9 mouse cellular contexts compared by ENCODE assay signal in the genomic region with DNA sequence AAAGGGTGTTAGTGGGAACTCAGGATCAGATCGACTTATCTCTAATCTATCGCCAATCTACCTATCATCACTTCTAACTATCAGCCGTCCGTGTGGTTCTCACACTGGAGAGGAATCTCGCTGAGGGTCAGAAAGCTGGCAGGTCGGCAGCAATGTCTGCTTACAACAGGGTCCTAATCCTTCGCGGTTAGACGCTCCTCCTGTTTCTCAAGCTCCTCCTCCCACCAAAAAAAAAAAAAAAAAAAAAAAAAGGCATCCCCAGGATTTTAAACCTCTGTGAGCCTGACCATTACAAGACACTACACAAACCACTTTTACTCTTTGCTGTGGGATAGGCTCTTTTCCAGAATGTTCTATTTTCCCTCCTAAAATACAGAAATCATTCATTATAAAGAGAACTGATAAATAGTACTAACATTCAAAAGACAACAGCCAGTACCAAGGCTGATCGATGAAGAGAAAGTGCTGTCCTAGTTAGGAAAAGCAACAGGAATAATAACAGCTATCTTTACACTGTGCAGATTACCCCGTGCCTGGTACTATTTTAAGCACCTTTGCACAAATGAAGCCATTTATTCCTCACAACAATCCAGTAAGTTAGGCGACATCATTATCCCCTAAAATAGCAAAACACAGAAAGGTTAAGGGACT. TPM values are rescaled to one million over a fixed set of nuclear protein-coding genes. Genes with fewer than 3 reads are reported as not detected.
DNase-seq lines count a peak whose midpoint lies in the region; ATAC-seq and TF ChIP-seq lines count a peak whose summit lies in the region.
"Had no signal": no experiment of that assay in that cellular context is flagged by ENCODE, and none has a peak within 500 bp of the region (broad histone marks: within the 10 kb centered on the region; RNA-seq: fewer than 3 reads in every experiment).

No protein-coding gene starts in this region.

- H3K9me3 ChIP-seq in lung, embryonic 16.5 days (ENCODE audit: control insufficient read depth, low read length) = no peaks in the 10 kb centered on the region
- no peaks in the 10 kb centered on the region for H3K9me3 ChIP-seq in hindbrain, embryonic 16.5 days (ENCODE audit: control insufficient read depth, low read length)
- H3K9me3 ChIP-seq in midbrain, postnatal 0 days (ENCODE audit: low read length) = no peaks in the 10 kb centered on the region

- peak overlapping the region; percentile 79 for H3K9ac ChIP-seq in lung, embryonic 16.5 days (ENCODE audit: low read length)
- peak overlapping the region; percentile 93 for H3K9ac ChIP-seq in hindbrain, embryonic 16.5 days (ENCODE audit: low read depth, low read length)
- peak overlapping the region; percentile 75 for H3K9ac ChIP-seq in midbrain, postnatal 0 days (replicated peaks; ENCODE audit: low read length, poor library complexity, severe bottlenecking)

- H3K27me3 ChIP-seq in lung, embryonic 16.5 days (ENCODE audit: control insufficient read depth, insufficient read depth, low read depth, low read length) = no peaks in the 10 kb centered on the region
- H3K27me3 ChIP-seq in hindbrain, embryonic 16.5 days (replicated peaks; ENCODE audit: control insufficient read depth, insufficient read depth, low read length) = no peaks in the 10 kb centered on the region
- no peaks in the 10 kb centered on the region for H3K27me3 ChIP-seq in midbrain, postnatal 0 days (ENCODE audit: insufficient read depth, low read length)

- no peak for TF ChIP-seq CTCF in midbrain, postnatal 0 days (IDR thresholded peaks at IDR 0.05)

- H3K4me3 ChIP-seq in lung, embryonic 16.5 days (ENCODE audit: low read length) = peak overlapping the region; percentile 68
- peak overlapping the region; percentile 92 for H3K4me3 ChIP-seq in hindbrain, embryonic 16.5 days (ENCODE audit: low read length)
- peak overlapping the region; percentile 71 for H3K4me3 ChIP-seq in midbrain, postnatal 0 days (ENCODE audit: low read depth, low read length)

- DNase-seq in lung, postnatal 25 days (ENCODE audit: low spot score) = no peak
- peak; percentile 48 for DNase-seq in embryo, embryonic 11 days
- DNase-seq in midbrain, postnatal 0 days (ENCODE audit: low spot score) = peak; percentile 20
- no peak for DNase-seq in thymus, postnatal 4 days
- no peak for DNase-seq in testis, postnatal 10 days (ENCODE audit: low spot score)
- DNase-seq in layer of hippocampus, adult 9-10 months (ENCODE audit: low spot score) = no peak

- peak overlapping the region; percentile 76 for H3K4me2 ChIP-seq in lung, embryonic 16.5 days (ENCODE audit: low read depth, low read length)
- peak overlapping the region; percentile 82 for H3K4me2 ChIP-seq in hindbrain, embryonic 16.5 days (ENCODE audit: low read length)
- H3K4me2 ChIP-seq in midbrain, postnatal 0 days (ENCODE audit: low read depth, low read length, poor library complexity, severe bottlenecking) = peak overlapping the region; percentile 73

- peaks cover 7% of the 10 kb centered on the region for H3K36me3 ChIP-seq in lung, embryonic 16.5 days (ENCODE audit: control insufficient read depth, insufficient read depth, low read length)
- H3K36me3 ChIP-seq in hindbrain, embryonic 16.5 days (ENCODE audit: control insufficient read depth, insufficient read depth, low read length) = no peaks in the 10 kb centered on the region; the same call in 1 of the 2 replicates
- H3K36me3 ChIP-seq in midbrain, postnatal 0 days (ENCODE audit: insufficient read depth, low read length) = no peaks in the 10 kb centered on the region

- 4% methylated on average over 12 of the region's 12 CpGs for WGBS in lung, embryonic 16.5 days
- 14% methylated on average over 12 of the region's 12 CpGs for WGBS in hindbrain, embryonic 16.5 days
- 13% methylated on average over 12 of the region's 12 CpGs for WGBS in midbrain, postnatal 0 days

- peak; percentile 29 for ATAC-seq in lung, embryonic 16.5 days (ENCODE audit: low read depth)
- ATAC-seq in hindbrain, embryonic 16.5 days = peak; percentile 45
- peak; percentile 34; the same call in 1 of the 2 replicates for ATAC-seq in midbrain, postnatal 0 days (ENCODE audit: low FRiP score)

- H3K27ac ChIP-seq in lung, embryonic 16.5 days (ENCODE audit: low read length) = peak overlapping the region; percentile 45
- H3K27ac ChIP-seq in hindbrain, embryonic 16.5 days (ENCODE audit: low read depth, low read length) = peak overlapping the region; percentile 80
- H3K27ac ChIP-seq in midbrain, postnatal 0 days (ENCODE audit: low read depth, low read length) = peak overlapping the region; percentile 66; the same call in 1 of the 2 replicates

- H3K4me1 ChIP-seq in lung, embryonic 16.5 days (replicated peaks; ENCODE audit: control insufficient read depth, insufficient read depth, low read length) = peaks cover 8% of the 10 kb centered on the region
- peaks cover 17% of the 10 kb centered on the region for H3K4me1 ChIP-seq in hindbrain, embryonic 16.5 days (ENCODE audit: control insufficient read depth, insufficient read depth, low read depth, low read length)
- H3K4me1 ChIP-seq in midbrain, postnatal 0 days (ENCODE audit: insufficient read depth, low read length) = peaks cover 11% of the 10 kb centered on the region; the same call in 1 of the 2 replicates

RNA-seq across cellular contexts. Expression of a gene that starts 0.8 kb away (rescaled TPM):
- polyA plus RNA-seq in lung, embryonic 16.5 days (2015; fragmentation: Nextera tagmentation; extraction: Ambion mirVana) = 84.4 and 85.3 TPM in 2 replicates
- polyA plus RNA-seq in hindbrain, embryonic 16.5 days (2015; fragmentation: Nextera tagmentation; extraction: Ambion mirVana) = 60.5 and 63.0 TPM in 2 replicates
- total RNA-seq in midbrain, postnatal 0 days (2014; rRNA removed) = 32.9 and 40.4 TPM in 2 replicates
- 37.9 and 40.4 TPM in 2 replicates for polyA plus RNA-seq in midbrain, postnatal 0 days (2015; fragmentation: Nextera tagmentation; extraction: Ambion mirVana)

RNA-seq across cellular contexts. Expression of a gene that starts 39.1 kb away (rescaled TPM):
- polyA plus RNA-seq in lung, embryonic 16.5 days (2015; fragmentation: Nextera tagmentation; extraction: Ambion mirVana) = 3.3 and 3.7 TPM in 2 replicates
- polyA plus RNA-seq in hindbrain, embryonic 16.5 days (2015; fragmentation: Nextera tagmentation; extraction: Ambion mirVana) = 2.8 and 3.5 TPM in 2 replicates
- 2.8 and 3.3 TPM in 2 replicates for total RNA-seq in midbrain, postnatal 0 days (2014; rRNA removed)
- 1.9 TPM in 2 replicates for polyA plus RNA-seq in midbrain, postnatal 0 days (2015; fragmentation: Nextera tagmentation; extraction: Ambion mirVana)

RNA-seq across cellular contexts. Expression of a gene that starts 39.1 kb away (rescaled TPM):
- 11.5 and 11.7 TPM in 2 replicates for polyA plus RNA-seq in lung, embryonic 16.5 days (2015; fragmentation: Nextera tagmentation; extraction: Ambion mirVana)
- 10.1 and 12.0 TPM in 2 replicates for polyA plus RNA-seq in hindbrain, embryonic 16.5 days (2015; fragmentation: Nextera tagmentation; extraction: Ambion mirVana)
- total RNA-seq in midbrain, postnatal 0 days (2014; rRNA removed) = 5.0 and 6.4 TPM in 2 replicates
- polyA plus RNA-seq in midbrain, postnatal 0 days (2015; fragmentation: Nextera tagmentation; extraction: Ambion mirVana) = 7.2 and 7.8 TPM in 2 replicates

RNA-seq across cellular contexts. Expression of a gene that starts 51.8 kb away (rescaled TPM):
- polyA plus RNA-seq in lung, embryonic 16.5 days (2015; fragmentation: Nextera tagmentation; extraction: Ambion mirVana) = 35.1 and 39.0 TPM in 2 replicates
- polyA plus RNA-seq in hindbrain, embryonic 16.5 days (2015; fragmentation: Nextera tagmentation; extraction: Ambion mirVana) = 17.6 and 20.6 TPM in 2 replicates
- 22.6 and 25.8 TPM in 2 replicates for total RNA-seq in midbrain, postnatal 0 days (2014; rRNA removed)
- 19.4 and 20.1 TPM in 2 replicates for polyA plus RNA-seq in midbrain, postnatal 0 days (2015; fragmentation: Nextera tagmentation; extraction: Ambion mirVana)

RNA-seq across cellular contexts. Expression of a gene that starts 55.1 kb away (rescaled TPM):
- polyA plus RNA-seq in lung, embryonic 16.5 days (2015; fragmentation: Nextera tagmentation; extraction: Ambion mirVana) = not detected in 2 replicates
- not detected in 2 replicates for polyA plus RNA-seq in hindbrain, embryonic 16.5 days (2015; fragmentation: Nextera tagmentation; extraction: Ambion mirVana)
- total RNA-seq in midbrain, postnatal 0 days (2014; rRNA removed) = not detected in 2 replicates
- polyA plus RNA-seq in midbrain, postnatal 0 days (2015; fragmentation: Nextera tagmentation; extraction: Ambion mirVana) = not detected in 2 replicates
- total RNA-seq: hematopoietic stem cell, adult 5-6 weeks had no signal

Comparison
In these comparisons a context has a peak if more than half of its experiments do, and no peak if none do; other contexts are left out.
1. DNase-seq: peak in embryo, embryonic 11 days (single experiment) and midbrain, postnatal 0 days (single experiment); none in lung, postnatal 25 days (single experiment), thymus, postnatal 4 days (single experiment), testis, postnatal 10 days (single experiment) and layer of hippocampus, adult 9-10 months (single experiment).
2. Peak in every context shown above with its lines, with median percentiles within 50 percentile points of each other: ATAC-seq, H3K27ac ChIP-seq, H3K4me2 ChIP-seq, H3K4me3 ChIP-seq and H3K9ac ChIP-seq.